Mouse (Mus musculus): ENCODE data around the gene Robo4.

DNA sequence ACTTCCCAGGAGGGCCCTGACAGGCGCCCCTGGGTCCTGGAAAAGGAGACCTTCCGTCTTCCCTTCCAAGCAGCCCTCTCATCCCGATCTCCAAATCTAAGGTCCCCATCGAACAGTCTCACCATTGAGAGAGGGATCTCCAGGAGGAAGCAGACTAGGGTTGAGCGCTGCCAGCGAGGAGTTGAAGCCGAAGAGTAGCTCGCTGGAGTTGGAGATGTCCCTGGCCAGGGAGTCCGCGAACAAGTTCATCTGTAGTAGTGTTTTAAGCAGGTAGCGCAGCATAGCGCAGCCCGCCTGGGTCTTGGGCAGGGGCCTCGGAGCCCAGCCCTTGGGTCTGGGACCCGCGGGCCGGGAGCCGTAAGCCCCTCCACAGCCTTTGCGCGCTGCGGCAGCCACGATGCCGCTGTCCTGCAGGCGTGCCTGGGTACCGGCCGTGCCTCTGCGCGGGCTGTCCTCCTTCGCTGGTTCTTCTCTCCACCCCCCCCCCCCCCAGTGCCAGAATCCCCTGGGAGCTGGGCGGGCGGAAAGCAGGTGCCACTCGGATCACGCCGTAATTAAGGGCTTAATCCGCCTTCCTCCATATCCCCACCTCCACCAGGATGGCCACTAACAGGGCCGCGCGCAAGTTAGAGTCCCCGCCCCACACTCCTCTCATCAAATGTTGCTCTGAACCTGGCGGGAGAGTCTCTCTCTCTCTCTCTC lies 31.2 kb downstream of the Robo4 start, which contains the start of gene Robo3:
- TF ChIP-seq CTCF (IDR thresholded peaks at IDR 0.05 in 2 of 3, conservative IDR thresholded peaks at IDR 0.05 in 1 of 3; ENCODE audit: control insufficient read depth in 1 of 3, insufficient read depth in 1 of 3, low read depth in 2 of 3, low read length in 3 of 3, poor library complexity in 1 of 3, severe bottlenecking in 1 of 3) (no peak), MAX (IDR thresholded peaks at IDR 0.05; ENCODE audit: low read length) (no peak), ELF1 (IDR thresholded peaks at IDR 0.05; ENCODE audit: low read depth, low read length) (no peak), NRF1 (IDR thresholded peaks at IDR 0.05; ENCODE audit: insufficient read depth, low read depth, low read length, poor library complexity, severe bottlenecking) (no peak), SMC3 (IDR thresholded peaks at IDR 0.05; ENCODE audit: low read depth, low read length) (no peak), GATA1 (IDR thresholded peaks at IDR 0.05; ENCODE audit: low read depth, low read length) (no peak), TBP (IDR thresholded peaks at IDR 0.05; ENCODE audit: low read depth, low read length) (no peak), ZKSCAN1 (IDR thresholded peaks at IDR 0.05; ENCODE audit: low read depth, low read length) (no peak), POLR2AphosphoS5 (IDR thresholded peaks at IDR 0.05; ENCODE audit: borderline replicate concordance, low read depth, low read length) (no peak), POLR2A (IDR thresholded peaks at IDR 0.05; ENCODE audit: control insufficient read depth in 1 of 2, insufficient read depth in 1 of 2, low read depth in 1 of 2, low read length in 2 of 2, poor library complexity in 1 of 2) (no peak)

Data from MEL (cell line).